Mouse (Mus musculus) lung, postnatal 14 days (tissue): ENCODE results near the gene Mink1.
"Not testable (repeated sequence)": the region's sequence is repeated elsewhere in the genome, so short reads cannot be mapped to it uniquely, and the experiment has no call there.

Experiments used
- DNase-seq: peaks from one replicate; pipeline ENCODE4 v3.0.0; 2021

Gene Mink1

DNA sequence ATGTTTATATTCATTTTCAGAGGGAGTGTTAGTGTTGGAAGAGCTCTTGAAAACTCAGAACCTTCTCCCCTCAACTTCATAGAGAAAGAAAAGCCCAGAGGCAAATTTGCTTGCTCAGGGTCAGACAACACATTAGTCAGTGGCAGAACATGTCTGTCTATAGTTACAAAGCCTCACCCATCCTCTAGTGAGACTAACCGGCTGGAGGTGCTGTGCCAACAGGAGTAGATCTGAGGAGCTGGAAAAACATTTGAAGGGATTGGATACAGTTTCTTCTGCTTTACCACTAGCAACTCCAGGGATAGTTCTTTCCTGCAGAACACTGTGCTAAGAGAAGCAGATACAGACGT lies 769 bp upstream of the Mink1 start:
- no peak for DNase-seq

DNA sequence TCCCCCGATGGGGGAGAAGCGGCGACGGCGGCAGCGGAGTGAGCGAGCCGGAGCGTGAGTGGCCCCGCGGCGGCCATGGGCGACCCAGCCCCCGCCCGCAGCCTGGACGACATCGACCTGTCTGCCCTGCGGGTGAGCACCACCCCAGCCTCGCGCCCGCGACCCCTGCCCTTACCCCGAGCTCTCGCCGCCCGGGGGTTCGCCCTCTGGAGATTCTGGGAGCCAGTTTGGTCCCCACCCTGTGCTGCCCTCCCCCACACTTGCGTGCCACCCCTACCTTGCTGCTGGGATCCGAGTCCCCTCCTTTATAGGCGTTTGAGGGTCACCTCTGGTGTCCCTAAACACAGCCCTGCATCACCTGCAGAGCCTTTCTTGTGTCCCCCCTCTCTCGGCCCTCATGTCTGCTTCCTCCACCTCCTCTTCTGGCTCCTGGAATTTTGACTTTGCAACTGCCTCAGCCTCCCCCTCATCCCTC lies 351 bp downstream of the Mink1 start:
- DNase-seq, result no peak

DNA sequence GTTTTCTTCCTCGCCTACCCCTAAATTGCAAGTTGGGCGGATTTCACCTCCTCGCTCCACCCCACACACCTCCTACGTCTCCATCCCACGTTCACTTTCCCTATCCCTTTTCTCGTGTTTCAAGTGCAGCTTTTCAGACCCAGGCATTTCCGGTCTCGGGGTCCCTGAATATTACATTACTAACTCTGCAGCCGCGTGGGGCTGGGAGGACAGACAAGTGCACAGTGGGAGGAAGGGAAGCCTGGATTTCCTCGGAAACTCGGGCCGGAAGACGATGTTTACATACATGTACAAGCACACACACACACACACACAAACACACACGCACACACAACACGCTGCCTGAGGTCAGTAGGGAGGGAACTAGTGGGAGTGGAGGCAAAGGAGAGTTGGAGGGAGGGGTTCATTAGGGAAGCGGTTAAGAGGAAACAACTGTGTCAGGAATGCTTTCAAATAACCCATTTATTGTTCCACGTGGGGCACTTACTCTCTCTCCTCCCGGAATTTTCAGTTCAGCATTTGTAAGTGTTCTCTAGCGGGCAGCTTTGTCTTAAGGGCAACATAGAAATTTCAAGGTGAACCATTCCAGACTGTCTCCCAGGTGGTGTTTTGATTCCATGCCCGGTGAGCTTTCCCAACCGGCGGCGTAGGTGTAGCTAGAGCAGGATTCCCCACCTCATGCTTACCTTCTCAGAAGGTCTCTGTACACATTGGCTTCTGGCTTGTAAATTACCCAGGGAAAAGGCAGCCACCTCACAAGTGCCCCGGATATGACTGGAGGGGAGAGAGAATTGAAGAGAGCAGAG lies 992 bp downstream of the Mink1 start:
- peak; percentile 69 for DNase-seq

GRCm38 (mm10) chr11:70564276-70564873 lies 1.7 kb downstream of the Mink1 start:
- DNase-seq, result no peak

DNA sequence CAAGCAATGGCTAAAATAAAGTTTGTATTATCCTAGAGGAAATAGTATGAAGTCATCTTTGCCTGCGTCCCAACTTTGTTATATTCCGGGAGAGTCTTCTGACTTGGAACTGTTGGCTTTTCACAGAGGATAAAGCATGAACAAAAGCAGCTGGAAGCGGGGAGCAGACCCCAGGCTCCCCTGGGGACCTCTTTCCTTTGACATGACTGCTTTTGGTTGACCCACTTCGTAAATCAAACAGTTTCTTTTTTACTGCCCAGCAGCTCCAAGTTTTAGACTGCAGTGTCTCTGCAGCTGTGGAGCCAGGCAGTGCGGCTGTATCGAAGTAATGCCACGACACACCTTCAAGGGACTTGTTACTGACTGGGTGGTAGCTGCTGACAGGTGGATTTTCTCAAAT lies 3.9 kb downstream of the Mink1 start:
- DNase-seq, result no peak

DNA sequence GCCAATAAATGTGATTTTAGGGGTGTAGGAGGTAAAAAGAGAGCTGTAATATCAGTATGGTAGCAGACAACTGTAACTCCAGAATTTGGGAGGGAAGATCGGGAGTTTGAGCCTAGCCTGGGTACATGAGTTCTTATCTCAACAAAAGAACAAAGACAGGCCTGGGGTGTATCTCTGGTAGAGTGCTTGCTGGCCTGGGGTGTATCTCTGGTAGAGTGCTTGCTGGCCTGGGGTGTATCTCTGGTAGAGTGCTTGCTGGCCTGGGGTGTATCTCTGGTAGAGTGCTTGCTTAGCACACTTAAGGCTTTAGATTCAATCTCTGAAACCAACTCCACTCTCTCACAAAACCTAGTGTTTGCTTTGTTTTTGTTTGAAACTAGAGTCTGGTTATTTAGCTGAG lies 7.9 kb downstream of the Mink1 start:
- not testable (repeated sequence) for DNase-seq

- no peak for DNase-seq
Measured at GRCm38 (mm10) chr11:70571641-70572040, 9.0 kb downstream of the Mink1 start.

GRCm38 (mm10) chr11:70572348-70572902 lies 9.7 kb downstream of the Mink1 start:
- no peak for DNase-seq

- no peak for DNase-seq
Measured at GRCm38 (mm10) chr11:70573872-70574271, 11.2 kb downstream of the Mink1 start.

DNA sequence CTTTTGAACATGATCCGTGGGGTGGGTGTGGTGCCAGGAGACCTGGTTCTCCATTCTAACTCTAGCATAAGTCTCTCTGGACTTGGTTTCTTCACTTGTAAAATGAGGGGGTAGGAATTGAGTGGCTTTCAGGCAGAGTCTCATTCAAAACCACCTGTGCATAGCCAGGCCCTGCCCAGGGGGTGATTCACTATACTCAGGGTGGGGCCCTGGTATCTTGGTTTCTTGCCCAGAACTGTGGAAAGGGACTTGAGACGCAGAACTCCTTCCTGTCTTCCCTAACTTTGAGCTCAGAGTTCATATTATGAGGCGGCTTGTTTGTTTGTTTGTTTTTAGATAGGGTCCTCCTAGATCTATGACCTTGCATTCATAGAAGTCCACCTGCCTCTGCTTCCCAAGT lies 14.5 kb downstream of the Mink1 start:
- no peak for DNase-seq

DNA sequence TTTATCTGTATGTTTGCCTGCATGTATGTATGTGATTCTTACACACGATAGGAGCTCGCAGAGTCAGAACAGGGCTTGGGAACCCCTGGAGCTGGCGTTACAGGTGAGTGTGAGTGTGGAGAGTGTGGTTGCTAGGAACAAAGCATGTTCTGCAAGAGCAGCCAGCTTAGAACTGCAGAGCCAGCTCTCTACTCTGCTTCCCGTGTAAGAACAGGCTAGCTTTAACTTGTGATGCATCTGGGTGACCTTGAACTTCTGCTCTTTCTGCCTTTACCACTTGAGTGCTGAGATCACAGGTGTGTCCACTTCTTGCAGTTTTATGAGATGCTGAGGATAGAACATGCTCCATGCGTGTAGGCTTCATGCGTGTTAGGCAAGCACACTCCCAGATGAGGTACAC lies 16.3 kb downstream of the Mink1 start:
- no peak for DNase-seq

DNA sequence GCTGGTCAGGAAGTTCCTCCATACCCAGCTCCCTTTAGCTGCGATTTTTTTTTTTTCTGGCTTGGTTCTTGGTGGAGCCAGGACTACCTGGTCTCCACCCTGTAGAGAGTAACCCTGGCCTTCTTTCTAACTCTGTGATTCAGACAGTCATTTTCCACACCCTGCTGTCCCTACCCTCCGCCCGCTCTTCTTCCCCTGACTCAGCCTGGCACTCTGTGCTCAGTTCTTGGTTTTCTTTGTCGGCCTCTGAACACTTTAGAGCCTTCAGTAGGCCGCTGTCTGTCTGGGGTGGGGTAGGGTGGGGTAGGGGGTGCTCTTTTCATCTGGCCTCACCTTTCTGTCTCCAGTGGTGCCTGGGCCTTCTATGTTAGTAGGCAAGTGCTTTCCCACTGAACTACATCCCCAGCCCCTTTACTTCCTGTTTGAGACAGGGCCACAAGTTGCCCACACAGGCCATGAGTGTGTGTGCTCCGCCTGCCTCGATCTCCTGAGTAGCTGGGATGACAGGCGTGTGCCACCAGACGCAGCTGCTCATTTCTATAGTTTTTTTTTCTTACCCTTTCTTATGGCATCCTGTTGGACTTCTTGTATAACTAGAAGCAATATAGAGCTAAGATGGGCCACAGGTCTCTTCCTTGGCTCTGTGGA lies 17.2 kb downstream of the Mink1 start:
- no peak for DNase-seq

GRCm38 (mm10) chr11:70580358-70580720 lies 17.7 kb downstream of the Mink1 start:
- no peak for DNase-seq

- DNase-seq, result no peak
Measured at GRCm38 (mm10) chr11:70580921-70581320, 18.2 kb downstream of the Mink1 start.

- DNase-seq, result no peak
Measured at GRCm38 (mm10) chr11:70582196-70582595, 19.5 kb downstream of the Mink1 start.

DNA sequence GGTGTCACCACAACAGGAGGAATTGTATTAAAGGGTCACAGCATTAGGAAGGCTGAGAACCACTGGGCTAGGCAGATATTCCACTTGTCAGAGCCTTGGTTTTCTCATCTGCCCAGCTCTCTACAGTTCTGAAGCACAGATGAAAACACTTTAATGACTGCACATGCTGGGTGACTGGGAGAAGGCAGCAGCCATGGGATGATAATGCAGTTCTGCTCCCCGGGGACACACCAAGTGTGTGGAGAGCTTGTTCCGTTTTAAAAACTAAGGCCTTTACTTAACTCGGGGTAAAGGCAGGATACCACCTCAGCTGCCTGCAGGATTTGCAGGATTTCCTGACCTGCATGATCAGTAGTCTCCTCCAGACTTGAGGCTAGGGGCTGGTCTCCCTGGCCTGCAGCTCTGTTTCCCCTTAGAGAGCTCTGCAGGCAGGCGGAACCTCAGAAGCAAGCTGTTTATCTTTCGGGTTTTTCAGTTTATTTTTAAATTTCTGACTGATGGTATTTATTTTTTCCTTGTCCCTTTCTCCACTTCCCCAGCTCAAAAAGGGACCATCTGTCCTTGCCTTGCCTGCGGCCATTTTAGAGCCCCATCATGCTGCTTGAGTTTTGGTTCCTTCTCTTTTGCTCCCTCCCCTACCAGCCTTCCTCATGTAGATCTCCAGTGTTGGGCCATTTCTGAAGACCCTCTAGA lies 20.5 kb downstream of the Mink1 start:
- no peak for DNase-seq

DNA sequence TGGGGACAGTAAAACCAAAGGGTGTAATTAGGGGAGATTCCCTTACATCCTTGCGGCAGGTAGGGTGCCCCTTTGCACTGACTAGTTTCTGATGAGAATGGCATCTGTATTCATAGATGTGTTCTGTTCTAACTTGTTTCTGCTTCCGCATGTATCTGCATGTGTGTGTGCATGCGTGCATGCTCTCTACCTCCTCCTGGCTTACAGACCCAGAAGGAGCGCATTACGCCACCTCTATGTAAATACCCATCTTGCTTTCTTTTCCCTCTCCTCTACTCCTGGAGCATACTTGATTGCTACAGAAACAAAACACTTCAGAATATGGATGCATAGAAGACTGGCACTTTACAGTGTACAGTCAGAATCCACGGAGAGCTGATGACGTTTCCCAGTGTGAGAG lies 21.1 kb downstream of the Mink1 start:
- no peak for DNase-seq

DNA sequence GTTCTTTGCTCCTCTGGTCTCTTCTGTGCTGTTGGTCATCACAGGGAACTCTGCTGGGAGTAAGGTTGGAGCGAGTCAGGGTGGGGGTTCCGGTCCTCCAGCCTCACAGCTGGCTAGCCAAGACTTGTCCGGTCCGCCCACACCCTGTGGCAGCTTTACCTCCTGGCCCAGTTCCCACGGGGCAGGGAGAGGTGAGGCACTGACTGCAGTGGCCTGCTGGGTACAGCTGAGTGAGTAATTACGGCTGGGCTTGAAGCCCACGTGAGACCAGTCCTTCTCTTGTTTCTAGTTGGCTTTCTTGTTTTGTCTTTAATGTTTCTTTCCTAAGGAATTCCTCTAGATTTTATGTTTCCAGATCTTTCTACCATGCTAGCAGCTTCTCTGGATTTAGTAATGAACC lies 22.8 kb downstream of the Mink1 start:
- peak; percentile 71 for DNase-seq

DNA sequence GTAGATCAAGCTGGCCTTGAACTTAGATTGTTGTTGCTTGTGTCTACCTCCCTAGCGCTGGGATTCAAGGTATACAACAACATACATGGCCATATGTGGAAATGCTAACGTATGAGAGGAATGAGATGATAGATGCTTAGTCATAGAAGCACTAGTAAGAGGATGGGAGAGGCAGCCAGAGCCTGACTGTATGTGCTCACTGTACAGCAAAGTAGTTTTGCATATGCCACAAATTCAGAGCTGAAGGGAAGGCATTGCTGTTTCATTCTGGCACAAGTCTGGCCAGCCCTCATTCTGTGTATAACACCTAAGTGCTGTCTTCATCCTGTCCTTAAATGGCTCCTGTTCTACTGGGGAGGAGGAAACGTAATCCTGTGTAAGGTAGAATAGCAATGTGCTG lies 23.6 kb downstream of the Mink1 start:
- DNase-seq, result no peak

DNA sequence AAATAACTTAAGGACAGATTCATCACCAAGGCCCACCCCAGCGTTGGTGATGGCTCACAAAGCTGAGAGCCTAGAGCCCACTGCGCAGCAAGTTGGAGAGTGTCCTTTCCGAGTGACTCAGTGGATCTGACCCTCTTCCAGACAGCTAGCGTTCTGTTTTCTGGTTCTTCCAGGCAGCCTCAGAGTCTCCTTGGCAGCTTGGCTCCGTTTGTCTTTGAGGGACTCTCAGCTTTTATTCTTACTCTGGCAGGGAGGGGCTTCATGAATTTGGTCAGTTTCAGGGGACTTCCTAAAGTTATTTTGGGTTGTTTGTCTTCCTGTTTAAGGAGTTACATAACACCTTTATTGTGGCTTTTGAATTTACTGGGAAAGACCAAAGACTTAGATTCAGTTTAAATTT lies 24.3 kb downstream of the Mink1 start:
- no peak for DNase-seq

- DNase-seq, result no peak
Measured at GRCm38 (mm10) chr11:70591733-70592132, 29.1 kb downstream of the Mink1 start.

- peak; percentile 57 for DNase-seq
Measured at GRCm38 (mm10) chr11:70594253-70594989, 31.7 kb downstream of the Mink1 start.

DNA sequence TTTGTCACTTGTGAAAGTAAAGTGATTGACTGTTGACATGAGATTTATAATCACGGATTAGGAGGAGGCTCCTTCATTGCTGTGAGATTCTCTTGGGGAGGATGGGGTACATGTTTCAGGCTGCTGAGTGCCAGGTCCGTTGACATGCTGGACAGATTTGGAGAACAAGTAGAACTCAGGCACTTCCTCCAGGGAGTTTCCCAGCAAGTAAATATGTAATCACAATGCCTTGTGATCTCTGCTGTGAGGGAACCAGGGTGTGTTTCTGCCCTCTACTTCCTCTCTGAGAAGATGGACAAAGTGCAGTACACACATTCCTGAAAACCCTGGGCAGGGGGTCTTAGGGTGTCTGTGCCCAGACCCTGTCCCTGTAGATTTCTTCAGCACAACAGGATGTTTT lies 33.0 kb downstream of the Mink1 start:
- no peak for DNase-seq
